Mouse (Mus musculus) midbrain, embryonic 10.5 days (tissue): ENCODE measurements around the gene Cabp2. TPM values are rescaled to one million over a fixed set of nuclear protein-coding genes. Genes with fewer than 3 reads are reported as not detected.
"Not testable (repeated sequence)": the region's sequence is repeated elsewhere in the genome, so short reads cannot be mapped to it uniquely, and the experiment has no call there.

Source experiments
- DNase-seq: peaks from one replicate; pipeline ENCODE4 v3.0.0-alpha.2; 2017; ENCODE audit warnings: low spot score
- H3K27ac ChIP-seq: fragments of 300-500 bp; sonication (generic); replicated peaks from 2 replicates; pipeline ENCODE4 v1.5.1; 2016; ENCODE audit warnings: mild to moderate bottlenecking
- H3K27me3 ChIP-seq: fragments of 300-500 bp; sonication (generic); 2 replicates; pipeline ENCODE4 v1.6.1; 2016; ENCODE audit warnings: low read depth, mild to moderate bottlenecking; ENCODE audit not compliant: poor library complexity, severe bottlenecking
- H3K36me3 ChIP-seq: fragments of 300-500 bp; sonication (generic); 2 replicates; pipeline ENCODE4 v1.6.1; 2016; ENCODE audit warnings: mild to moderate bottlenecking, moderate library complexity
- H3K4me1 ChIP-seq: fragments of 300-500 bp; sonication (generic); 2 replicates; pipeline ENCODE4 v1.6.1; 2016
- H3K4me3 ChIP-seq: fragments of 300-500 bp; sonication (generic); 2 replicates; pipeline ENCODE4 v1.5.1; 2016; ENCODE audit warnings: mild to moderate bottlenecking, moderate library complexity
- H3K9me3 ChIP-seq: fragments of 300-500 bp; sonication (generic); replicated peaks from 2 replicates; pipeline ENCODE4 v1.6.1; 2016; ENCODE audit warnings: mild to moderate bottlenecking
- WGBS: fragments of 180-500 bp; shearing (Covaris S2); methylation state at CpG from one replicate; pipeline ENCODE4 v1.1.7; 2016; 5-methylcytosine and 5-hydroxymethylcytosine counted together
- polyA plus RNA-seq: library from polyadenylated mRNA; unstranded; fragments of >200 nt; fragmentation: Nextera tagmentation; extraction: Ambion mirVana; gene quantifications from 2 replicates; pipeline ENCODE4 v1.2.1, GENCODE M21; 2016

The Cabp2 gene
- polyA plus RNA-seq, 1 experiment from 2014 or later: not detected

DNA sequence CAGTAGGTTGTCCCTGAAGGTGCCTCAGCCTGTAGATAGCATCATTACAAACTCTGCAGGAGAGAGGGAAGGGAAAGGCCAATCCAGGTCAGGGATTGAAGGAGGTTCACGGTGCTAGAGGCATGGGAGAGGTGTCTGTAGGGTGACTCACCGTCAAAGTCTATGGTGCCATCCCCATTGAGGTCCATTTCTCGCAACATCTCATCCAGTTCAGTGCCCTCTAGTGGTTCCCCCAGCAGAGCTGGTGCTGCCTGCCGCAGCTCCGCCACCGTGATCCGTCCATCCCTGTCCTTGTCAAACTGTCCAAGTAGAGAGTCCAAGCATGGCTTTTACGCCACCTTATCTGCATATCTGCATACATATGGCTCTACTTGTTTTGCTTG is 54.6 kb downstream of the Cabp2 start:
- Histone ChIP-seq H3K36me3 (peaks cover 27% of the 10 kb centered on the region), H3K4me1 (peaks cover 20% of the 10 kb centered on the region)
- H3K4me3 ChIP-seq, H3K27me3 ChIP-seq, H3K27ac ChIP-seq, H3K9me3 ChIP-seq, DNase-seq: not testable (repeated sequence)
- WGBS: 36% methylated on average over 8 of the region's 8 CpGs

DNA sequence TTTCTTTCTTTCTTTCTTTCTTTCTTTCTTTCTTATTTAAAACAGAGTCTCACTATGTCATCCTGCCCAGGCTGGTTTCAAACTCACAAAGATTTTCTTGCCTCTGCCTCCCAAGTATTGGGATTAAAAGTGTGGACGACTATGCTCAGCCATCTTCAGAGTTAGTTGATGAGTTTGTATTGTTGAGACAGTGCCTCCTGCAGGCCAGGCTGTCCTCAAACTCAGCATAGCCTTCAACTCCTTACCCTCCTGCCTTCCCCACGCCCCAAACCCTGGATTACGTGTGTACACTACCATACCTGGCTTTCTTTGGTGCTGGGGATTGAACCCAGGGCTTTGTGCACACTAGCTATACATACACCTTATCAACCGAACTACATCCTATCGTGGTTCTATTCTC is 55.1 kb downstream of the Cabp2 start:
- no peak for DNase-seq
- WGBS: 77% methylated on average over 5 of the region's 5 CpGs
- peaks cover 20% of the 10 kb centered on the region for H3K4me1 ChIP-seq
- H3K4me3 ChIP-seq: no peak overlapping the region
- no peaks in the 10 kb centered on the region for H3K9me3 ChIP-seq
- H3K27me3 ChIP-seq: no peaks in the 10 kb centered on the region
- H3K36me3 ChIP-seq: peaks cover 22% of the 10 kb centered on the region
- H3K27ac ChIP-seq: no peak overlapping the region

Other genes starting within 250 kb of the Cabp2 start
- gene Chka, start 229.8 kb upstream of the Cabp2 start, polyA plus RNA-seq: 58.6 and 59.1 TPM in 2 replicates
- 17.0 and 17.6 TPM in 2 replicates for gene Tcirg1, start 174.4 kb upstream of the Cabp2 start, polyA plus RNA-seq
- 251 and 262 TPM in 2 replicates for gene Ndufs8, start 168.8 kb upstream of the Cabp2 start, polyA plus RNA-seq
- 0.73 TPM in 2 replicates for gene Aldh3b1, start 151.8 kb upstream of the Cabp2 start, polyA plus RNA-seq
- 5.1 and 8.0 TPM in 2 replicates for gene Unc93b1, start 146.4 kb upstream of the Cabp2 start, polyA plus RNA-seq
- gene Aldh3b3, start 122.9 kb upstream of the Cabp2 start, polyA plus RNA-seq: not detected in 2 replicates
- 0.21 and 0.35 TPM in 2 replicates for gene Aldh3b2, start 109.2 kb upstream of the Cabp2 start, polyA plus RNA-seq
- gene Acy3, start 95.0 kb upstream of the Cabp2 start, polyA plus RNA-seq: 1.1 and 2.0 TPM in 2 replicates
- not detected in 2 replicates for gene Tbx10, start 88.8 kb upstream of the Cabp2 start, polyA plus RNA-seq
- gene Nudt8, start 81.0 kb upstream of the Cabp2 start, polyA plus RNA-seq: 20.2 and 21.5 TPM in 2 replicates
- gene Gm49405, start 81.0 kb upstream of the Cabp2 start, polyA plus RNA-seq: 2.4 and 2.8 TPM in 2 replicates
- 2.2 and 3.5 TPM in 2 replicates for gene Doc2g, start 78.3 kb upstream of the Cabp2 start, polyA plus RNA-seq
- 188 and 207 TPM in 2 replicates for gene Ndufv1, start 68.8 kb upstream of the Cabp2 start, polyA plus RNA-seq
- 400 and 417 TPM in 2 replicates for gene Gstp1, start 43.6 kb upstream of the Cabp2 start, polyA plus RNA-seq
- 1.0 and 2.8 TPM in 2 replicates for gene Gstp2, start 35.6 kb upstream of the Cabp2 start, polyA plus RNA-seq
- gene Gstp3, start 22.0 kb upstream of the Cabp2 start, polyA plus RNA-seq: 0.23 TPM in 1 of 2 replicates, not detected in the other
- 76.2 and 82.5 TPM in 2 replicates for gene Cdk2ap2, start 15.6 kb downstream of the Cabp2 start, polyA plus RNA-seq
- 12.8 and 15.1 TPM in 2 replicates for gene Pitpnm1, start 18.4 kb downstream of the Cabp2 start, polyA plus RNA-seq
- 60.6 and 61.7 TPM in 2 replicates for gene Aip, start 44.3 kb downstream of the Cabp2 start, polyA plus RNA-seq
- gene Gpr152, start 58.2 kb downstream of the Cabp2 start, polyA plus RNA-seq: not detected in 2 replicates
- gene Cabp4, start 62.5 kb downstream of the Cabp2 start, polyA plus RNA-seq: not detected in 2 replicates
- 133 and 138 TPM in 2 replicates for gene Coro1b, start 67.0 kb downstream of the Cabp2 start, polyA plus RNA-seq
- gene Ptprcap, start 72.0 kb downstream of the Cabp2 start, polyA plus RNA-seq: 0.67 TPM in 1 of 2 replicates, not detected in the other
- gene Rps6kb2, start 81.8 kb downstream of the Cabp2 start, polyA plus RNA-seq: 58.8 and 71.4 TPM in 2 replicates
- gene Carns1, start 93.9 kb downstream of the Cabp2 start, polyA plus RNA-seq: 2.8 and 4.1 TPM in 2 replicates
- 0.85 and 1.2 TPM in 2 replicates for gene Tbc1d10c, start 109.7 kb downstream of the Cabp2 start, polyA plus RNA-seq
- gene Ppp1ca, start 110.5 kb downstream of the Cabp2 start, polyA plus RNA-seq: 1,003 and 1,059 TPM in 2 replicates
- 58.9 and 60.3 TPM in 2 replicates for gene Rad9a, start 120.1 kb downstream of the Cabp2 start, polyA plus RNA-seq
- 0.65 and 0.74 TPM in 2 replicates for gene Clcf1, start 132.7 kb downstream of the Cabp2 start, polyA plus RNA-seq
- gene AC109138.7, start 132.8 kb downstream of the Cabp2 start, polyA plus RNA-seq: not detected in 2 replicates
- 12.2 and 15.6 TPM in 2 replicates for gene Pold4, start 150.3 kb downstream of the Cabp2 start, polyA plus RNA-seq
- 3.2 and 3.6 TPM in 2 replicates for gene Ssh3, start 187.6 kb downstream of the Cabp2 start, polyA plus RNA-seq
- 11.7 and 12.6 TPM in 2 replicates for gene Ankrd13d, start 201.6 kb downstream of the Cabp2 start, polyA plus RNA-seq
- 12.2 and 14.2 TPM in 2 replicates for gene Grk2, start 224.6 kb downstream of the Cabp2 start, polyA plus RNA-seq